Mouse (Mus musculus) bone marrow macrophage, adult 2 months (primary cell): ENCODE measurements around the gene Wipf2.

Source experiments
- CTCF ChIP-seq: IDR thresholded peaks from 2 replicates; pipeline ENCODE4 v1.5.1; 2012; ENCODE audit warnings: low read depth, mild to moderate bottlenecking, low read length, moderate library complexity
- POLR2A ChIP-seq: IDR thresholded peaks from 2 replicates; pipeline ENCODE4 v1.6.1; 2012; ENCODE audit warnings: mild to moderate bottlenecking, low read depth, low read length, borderline replicate concordance

- TF ChIP-seq POLR2A, result no peak
- no peak for TF ChIP-seq CTCF
These were observed 62.5 kb downstream of the Wipf2 start for GRCm38 (mm10) chr11:98925868-98926311.
